Mouse (Mus musculus): ENCODE results near the gene Dad1.

DNA sequence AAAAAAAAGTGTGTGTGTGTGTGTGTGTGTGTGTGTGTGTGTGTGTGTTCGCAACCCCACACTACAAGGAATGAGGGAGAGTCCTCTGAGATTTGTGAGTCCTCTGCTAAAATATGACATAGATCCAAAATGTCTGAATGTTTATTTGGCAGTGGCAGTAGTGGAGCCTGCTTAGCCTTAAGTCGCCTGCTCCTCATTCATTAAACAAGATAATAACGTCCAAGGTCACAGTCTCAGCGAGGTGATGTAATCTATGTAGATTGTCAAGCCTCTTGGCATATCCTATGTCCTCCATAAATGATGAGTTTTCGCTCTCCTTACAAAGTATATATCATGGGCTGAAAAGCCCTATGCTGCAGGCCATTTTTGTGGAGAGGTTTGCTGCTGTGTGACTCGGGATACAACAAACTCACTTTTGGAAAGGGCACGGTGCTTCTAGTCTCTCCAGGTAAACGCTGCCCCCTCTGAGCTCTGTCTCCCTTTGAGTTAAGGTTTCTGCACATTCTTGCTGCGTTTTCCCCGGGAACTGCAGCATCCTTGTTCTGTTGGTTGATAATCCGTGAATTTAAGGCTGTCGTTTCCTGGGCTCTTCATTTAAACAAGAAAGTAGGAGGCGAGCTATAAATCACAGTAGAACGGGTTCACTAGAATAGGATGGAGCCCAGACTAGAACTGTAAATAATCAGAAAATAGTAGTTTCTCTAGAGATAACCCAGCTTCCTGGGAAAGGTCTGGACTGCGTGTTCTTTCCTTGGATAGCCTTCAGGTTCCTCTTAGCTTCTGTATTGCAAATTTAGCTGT lies 47.0 kb downstream of the Dad1 start:
- TF ChIP-seq CTCF (IDR thresholded peaks at IDR 0.05; ENCODE audit: borderline replicate concordance, insufficient read depth, low read length) (no peak), POLR2A (IDR thresholded peaks at IDR 0.05; ENCODE audit: low read depth, low read length) (no peak)

Data from embryonic fibroblast, embryonic 13.5 days (primary cell).